Mouse (Mus musculus) forebrain, embryonic 13.5 days (tissue): ENCODE results near the gene Slc25a44. TPM values are rescaled to one million over a fixed set of nuclear protein-coding genes. Genes with fewer than 3 reads are reported as not detected.
"Not testable (repeated sequence)": the region's sequence is repeated elsewhere in the genome, so short reads cannot be mapped to it uniquely, and the experiment has no call there.

Experiments used
- ATAC-seq: fragments of 200-750 bp; cut with Nextera tagmentation; 2 replicates; pipeline ENCODE4 v1.8.0; 2017
- H3K27ac ChIP-seq: fragments of 300-500 bp; sonication (generic); 2 replicates; pipeline ENCODE4 v1.5.1; 2015; ENCODE audit warnings: inconsistent platforms, mild to moderate bottlenecking, moderate library complexity
- H3K27me3 ChIP-seq: fragments of 300-500 bp; sonication (generic); 2 replicates; pipeline ENCODE4 v1.6.1; 2015; ENCODE audit warnings: mild to moderate bottlenecking, inconsistent platforms
- H3K36me3 ChIP-seq: fragments of 300-500 bp; sonication (generic); 2 replicates; pipeline ENCODE4 v1.6.1; 2015; ENCODE audit warnings: mild to moderate bottlenecking, inconsistent platforms; ENCODE audit not compliant: poor library complexity, severe bottlenecking
- H3K4me1 ChIP-seq: fragments of 300-500 bp; sonication (generic); 2 replicates; pipeline ENCODE4 v1.6.1; 2015; ENCODE audit warnings: inconsistent platforms
- H3K4me2 ChIP-seq: fragments of 300-500 bp; sonication (generic); 2 replicates; pipeline ENCODE4 v1.6.1; 2015; ENCODE audit warnings: inconsistent platforms, mild to moderate bottlenecking, moderate library complexity
- H3K4me3 ChIP-seq: fragments of 300-500 bp; sonication (generic); 2 replicates; pipeline ENCODE4 v1.5.1; 2015; ENCODE audit warnings: mild to moderate bottlenecking, inconsistent platforms
- H3K9ac ChIP-seq: fragments of 300-500 bp; sonication (generic); 2 replicates; pipeline ENCODE4 v1.6.1; 2015; ENCODE audit warnings: mild to moderate bottlenecking, inconsistent platforms
- H3K9me3 ChIP-seq: fragments of 300-500 bp; sonication (generic); replicated peaks from 2 replicates; pipeline ENCODE4 v1.6.1; 2016; ENCODE audit warnings: inconsistent platforms
- WGBS: fragments of 180-500 bp; shearing (Covaris S2); methylation state at CpG from one replicate; pipeline ENCODE4 v1.1.7; 2015; 5-methylcytosine and 5-hydroxymethylcytosine counted together
- polyA plus RNA-seq: library from polyadenylated mRNA; unstranded; fragments of >200 nt; fragmentation: Nextera tagmentation; extraction: Ambion mirVana; gene quantifications from 2 replicates; pipeline ENCODE4 v1.2.1, GENCODE M21; 2015

Slc25a44 gene
- polyA plus RNA-seq, 1 experiment from 2014 or later = 23.0 TPM

GRCm38 (mm10) chr3:88375750-88376626 is 49.0 kb downstream of the Slc25a44 start:
- not testable (repeated sequence) for H3K36me3 ChIP-seq, H3K27me3 ChIP-seq, H3K4me1 ChIP-seq, H3K9me3 ChIP-seq
- H3K4me3 ChIP-seq = peak overlapping the region; percentile 4; the same call in 1 of the 2 replicates
- H3K9ac ChIP-seq = peak overlapping the region; percentile 40; the same call in 1 of the 2 replicates
- peak; percentile 96 for ATAC-seq
- peak overlapping the region; percentile 42 for H3K4me2 ChIP-seq
- WGBS = 7% methylated on average over 19 of the region's 19 CpGs
- peak overlapping the region; percentile 77 for H3K27ac ChIP-seq

- ATAC-seq, H3K36me3 ChIP-seq, H3K4me2 ChIP-seq, H3K27me3 ChIP-seq, H3K9me3 ChIP-seq, H3K9ac ChIP-seq, H3K4me3 ChIP-seq, H3K4me1 ChIP-seq, H3K27ac ChIP-seq: not testable (repeated sequence)
- WGBS = 95% methylated on average over 9 of the region's 9 CpGs
Measured at GRCm38 (mm10) chr3:88372643-88373042, 52.3 kb downstream of the Slc25a44 start, which contains the start of gene Bglap3. TSS of gene Bglap3 (minus strand) at chr3:88372743.

GRCm38 (mm10) chr3:88368511-88368910 is 56.4 kb downstream of the Slc25a44 start:
- not testable (repeated sequence) for H3K36me3 ChIP-seq, H3K4me3 ChIP-seq, ATAC-seq, H3K9me3 ChIP-seq, H3K27ac ChIP-seq, H3K4me2 ChIP-seq, H3K9ac ChIP-seq
- WGBS = 85% methylated on average over 7 of the region's 7 CpGs
- peaks cover 18% of the 10 kb centered on the region for H3K4me1 ChIP-seq
- peaks cover 16% of the 10 kb centered on the region for H3K27me3 ChIP-seq

- H3K27me3 ChIP-seq = peaks cover 16% of the 10 kb centered on the region
- not testable (repeated sequence) for H3K9me3 ChIP-seq, H3K4me3 ChIP-seq, H3K4me2 ChIP-seq, H3K27ac ChIP-seq, ATAC-seq, H3K9ac ChIP-seq
- peaks cover 12% of the 10 kb centered on the region; the same call in 1 of the 2 replicates for H3K36me3 ChIP-seq
- 55% methylated on average over 3 of the region's 7 CpGs for WGBS
- H3K4me1 ChIP-seq = peaks cover 20% of the 10 kb centered on the region
Measured at GRCm38 (mm10) chr3:88367517-88367916, 57.4 kb downstream of the Slc25a44 start.

- H3K4me3 ChIP-seq = peak overlapping the region; percentile 33
- peaks cover 18% of the 10 kb centered on the region for H3K36me3 ChIP-seq
- H3K9me3 ChIP-seq = not testable (repeated sequence)
- peak overlapping the region; percentile 70; the same call in 1 of the 2 replicates for H3K27ac ChIP-seq
- H3K9ac ChIP-seq = peak overlapping the region; percentile 43; the same call in 1 of the 2 replicates
- 3% methylated on average over 22 of the region's 22 CpGs for WGBS
- H3K4me2 ChIP-seq = peak overlapping the region; percentile 48
- H3K4me1 ChIP-seq = peaks cover 20% of the 10 kb centered on the region
- H3K27me3 ChIP-seq = peaks cover 16% of the 10 kb centered on the region
- ATAC-seq = peak; percentile 90
Measured at GRCm38 (mm10) chr3:88366830-88367428, 58.0 kb downstream of the Slc25a44 start.

GRCm38 (mm10) chr3:88365705-88366361 is 59.1 kb downstream of the Slc25a44 start:
- no peak for ATAC-seq

GRCm38 (mm10) chr3:88364337-88364736 is 60.6 kb downstream of the Slc25a44 start, which contains the start of gene Paqr6:
TSS of gene Paqr6 (plus strand) at chr3:88364584.
- peak; percentile 1; the same call in 1 of the 2 replicates for ATAC-seq
- H3K4me2 ChIP-seq = 0 out of 2 replicates have a peak within 1 kb of the TSS, but pooled peaks have one; percentile 2
- H3K9me3 ChIP-seq = no peaks in the 10 kb centered on the region
- H3K36me3 ChIP-seq = peaks cover 44% of the 10 kb centered on the region
- no peak within 1 kb of the TSS for H3K9ac ChIP-seq
- H3K27me3 ChIP-seq = peaks cover 16% of the 10 kb centered on the region
- WGBS = 5% methylated on average over 16 of the region's 16 CpGs
- no peak within 1 kb of the TSS for H3K27ac ChIP-seq
- peaks cover 20% of the 10 kb centered on the region for H3K4me1 ChIP-seq
- no peak within 1 kb of the TSS for H3K4me3 ChIP-seq

More at GRCm38 (mm10) chr3:88365705-88366361, 59.1 kb downstream of the Slc25a44 start:
- Histone ChIP-seq H3K4me1 (peaks cover 20% of the 10 kb centered on the region), H3K9ac (no peak overlapping the region), H3K4me3 (no peak overlapping the region), H3K27me3 (peaks cover 16% of the 10 kb centered on the region), H3K36me3 (peaks cover 29% of the 10 kb centered on the region), H3K9me3 (peaks cover 9% of the 10 kb centered on the region), H3K4me2 (peak overlapping the region; percentile 48), H3K27ac (no peak overlapping the region)
- WGBS = 43% methylated on average over 34 of the region's 34 CpGs

GRCm38 (mm10) chr3:88363700-88364099 is 61.2 kb downstream of the Slc25a44 start:
- WGBS = 56% methylated on average over 4 of the region's 4 CpGs
- H3K4me2 ChIP-seq = 0 out of 2 replicates have a peak overlapping the region, but pooled peaks have one; percentile 2
- H3K9me3 ChIP-seq = no peaks in the 10 kb centered on the region
- H3K4me1 ChIP-seq = peaks cover 20% of the 10 kb centered on the region
- no peak overlapping the region for H3K27ac ChIP-seq
- ATAC-seq = no peak
- H3K36me3 ChIP-seq = peaks cover 50% of the 10 kb centered on the region
- no peak overlapping the region for H3K9ac ChIP-seq
- peaks cover 16% of the 10 kb centered on the region for H3K27me3 ChIP-seq
- no peak overlapping the region for H3K4me3 ChIP-seq

GRCm38 (mm10) chr3:88361612-88362313 is 63.2 kb downstream of the Slc25a44 start:
- H3K9me3 ChIP-seq = no peaks in the 10 kb centered on the region
- no peak for ATAC-seq
- peaks cover 70% of the 10 kb centered on the region for H3K36me3 ChIP-seq
- H3K4me2 ChIP-seq = no peak overlapping the region
- no peak overlapping the region for H3K4me3 ChIP-seq
- no peak overlapping the region for H3K9ac ChIP-seq
- WGBS = 91% methylated on average over 2 of the region's 2 CpGs
- peaks cover 20% of the 10 kb centered on the region for H3K4me1 ChIP-seq
- H3K27me3 ChIP-seq = peaks cover 16% of the 10 kb centered on the region
- H3K27ac ChIP-seq = no peak overlapping the region

- H3K9ac ChIP-seq = no peak overlapping the region
- no peak overlapping the region for H3K4me3 ChIP-seq
- H3K9me3 ChIP-seq = no peaks in the 10 kb centered on the region
- no peak overlapping the region for H3K4me2 ChIP-seq
- H3K27ac ChIP-seq = no peak overlapping the region
- no peak for ATAC-seq
- peaks cover 15% of the 10 kb centered on the region for H3K27me3 ChIP-seq
- 84% methylated on average over 6 of the region's 6 CpGs for WGBS
- peaks cover 77% of the 10 kb centered on the region for H3K36me3 ChIP-seq
- H3K4me1 ChIP-seq = peaks cover 20% of the 10 kb centered on the region
Measured at GRCm38 (mm10) chr3:88361096-88361495, 63.8 kb downstream of the Slc25a44 start.
